Mouse (Mus musculus) intestine, postnatal 0 days (tissue): ENCODE data around the gene Myrip. TPM values are rescaled to one million over a fixed set of nuclear protein-coding genes. Genes with fewer than 3 reads are reported as not detected.

ENCODE experiments used
- ATAC-seq: fragments of 200-750 bp; cut with Nextera tagmentation; 2 replicates; pipeline ENCODE4 v1.8.0; 2017; ENCODE audit warnings: mild to moderate bottlenecking, moderate TSS enrichment, moderate library complexity
- H3K27ac ChIP-seq: fragments of 300-500 bp; sonication (generic); 2 replicates; pipeline ENCODE4 v1.5.1; 2014; ENCODE audit warnings: mild to moderate bottlenecking, low read depth, low read length, moderate library complexity
- H3K27me3 ChIP-seq: fragments of 300-500 bp; sonication (generic); replicated peaks from 2 replicates; pipeline ENCODE4 v1.6.1; 2014; ENCODE audit warnings: low read length, mixed read lengths; ENCODE audit not compliant: control insufficient read depth, insufficient read depth
- H3K36me3 ChIP-seq: fragments of 300-500 bp; sonication (generic); 2 replicates; pipeline ENCODE4 v1.6.1; 2014; ENCODE audit warnings: mild to moderate bottlenecking, moderate library complexity; ENCODE audit not compliant: control insufficient read depth, insufficient read depth
- H3K4me1 ChIP-seq: fragments of 300-500 bp; sonication (generic); replicated peaks from 2 replicates; pipeline ENCODE4 v1.6.1; 2014; ENCODE audit warnings: antibody characterized with exemption, low read length, mixed read lengths; ENCODE audit not compliant: control insufficient read depth, insufficient read depth
- H3K4me2 ChIP-seq: fragments of 300-500 bp; sonication (generic); replicated peaks from 2 replicates; pipeline ENCODE4 v1.6.1; 2014; ENCODE audit warnings: low read depth, mild to moderate bottlenecking, moderate library complexity
- H3K4me3 ChIP-seq: fragments of 300-500 bp; sonication (generic); 2 replicates; pipeline ENCODE4 v1.5.1; 2014; ENCODE audit warnings: low read depth, low read length
- H3K9ac ChIP-seq: fragments of 300-500 bp; sonication (generic); 2 replicates; pipeline ENCODE4 v1.6.1; 2014; ENCODE audit warnings: mild to moderate bottlenecking, low read depth, low read length
- H3K9me3 ChIP-seq: fragments of 300-500 bp; sonication (generic); 2 replicates; pipeline ENCODE4 v1.6.1; 2016; ENCODE audit warnings: mixed run types; ENCODE audit not compliant: control insufficient read depth
- CTCF ChIP-seq: sonication (generic); IDR thresholded peaks from 2 replicates; pipeline ENCODE4 v1.5.1; 2016; ENCODE audit warnings: low read depth, mild to moderate bottlenecking, control low read depth, antibody characterized with exemption, moderate library complexity
- WGBS: fragments of 180-500 bp; shearing (Covaris S2); extraction: QIAGEN DNeasy Blood & Tissue Kit; methylation state at CpG from one replicate; pipeline ENCODE4 v1.1.7; 2014; 5-methylcytosine and 5-hydroxymethylcytosine counted together
- polyA plus RNA-seq: library from polyadenylated mRNA; unstranded; fragments of >200 nt; fragmentation: Nextera tagmentation; extraction: Ambion mirVana; gene quantifications from 2 replicates; pipeline ENCODE4 v1.2.1, GENCODE M21; 2015

Myrip gene
- polyA plus RNA-seq, 1 experiment from 2014 or later = 0.47 TPM

- Histone ChIP-seq H3K4me1 (0 out of 2 replicates have a peak, but pooled peaks cover 3% of the 10 kb centered on the region), H3K9ac (no peak overlapping the region), H3K4me2 (no peak overlapping the region), H3K27me3 (no peaks in the 10 kb centered on the region), H3K27ac (no peak overlapping the region), H3K36me3 (no peaks in the 10 kb centered on the region), H3K4me3 (no peak overlapping the region), H3K9me3 (no peaks in the 10 kb centered on the region)
- 61% methylated on average over 8 of the region's 8 CpGs for WGBS
- no peak for ATAC-seq
- no peak for TF ChIP-seq CTCF
These were observed 185.8 kb downstream of the Myrip start for GRCm38 (mm10) chr9:120487076-120487475.

GRCm38 (mm10) chr9:120491509-120491908 lies 190.2 kb downstream of the Myrip start:
- peaks cover 25% of the 10 kb centered on the region for H3K36me3 ChIP-seq
- WGBS = 85% methylated on average over 3 of the region's 3 CpGs
- H3K9ac ChIP-seq = no peak overlapping the region
- peak overlapping the region; percentile 79 for H3K4me2 ChIP-seq
- TF ChIP-seq CTCF = peak; percentile 49
- H3K27ac ChIP-seq = no peak overlapping the region
- H3K4me1 ChIP-seq = 0 out of 2 replicates have a peak, but pooled peaks cover 4% of the 10 kb centered on the region
- H3K9me3 ChIP-seq = no peaks in the 10 kb centered on the region
- no peak for ATAC-seq
- no peaks in the 10 kb centered on the region for H3K27me3 ChIP-seq
- H3K4me3 ChIP-seq = peak overlapping the region; percentile 99; the same call in 1 of the 2 replicates

GRCm38 (mm10) chr9:120492010-120492399 lies 190.7 kb downstream of the Myrip start, which contains the start of gene Eif1b:
Gene Eif1b, plus strand, starts transcription at chr9:120492232.
- H3K9me3 ChIP-seq = no peaks in the 10 kb centered on the region
- WGBS = 3% methylated on average over 19 of the region's 19 CpGs
- 0 out of 2 replicates have a peak, but pooled peaks cover 4% of the 10 kb centered on the region for H3K4me1 ChIP-seq
- no peak for TF ChIP-seq CTCF
- no peaks in the 10 kb centered on the region for H3K27me3 ChIP-seq
- peaks cover 25% of the 10 kb centered on the region for H3K36me3 ChIP-seq
- peak within 1 kb of the TSS; percentile 92 for H3K27ac ChIP-seq
- peak within 1 kb of the TSS; percentile 99 for H3K4me3 ChIP-seq
- ATAC-seq = peak; percentile 42; the same call in 1 of the 2 replicates
- peak within 1 kb of the TSS; percentile 98 for H3K9ac ChIP-seq
- H3K4me2 ChIP-seq = peak within 1 kb of the TSS; percentile 79

- peak overlapping the region; percentile 99 for H3K4me3 ChIP-seq
- peak overlapping the region; percentile 79 for H3K4me2 ChIP-seq
- H3K36me3 ChIP-seq = peaks cover 25% of the 10 kb centered on the region
- 0 out of 2 replicates have a peak, but pooled peaks cover 4% of the 10 kb centered on the region for H3K4me1 ChIP-seq
- peak overlapping the region; percentile 92 for H3K27ac ChIP-seq
- no peak for TF ChIP-seq CTCF
- ATAC-seq = peak; percentile 78
- no peaks in the 10 kb centered on the region for H3K9me3 ChIP-seq
- H3K27me3 ChIP-seq = no peaks in the 10 kb centered on the region
- H3K9ac ChIP-seq = peak overlapping the region; percentile 98
- under 1% methylated on average over 95 of the region's 97 CpGs for WGBS
These were observed 191.4 kb downstream of the Myrip start for GRCm38 (mm10) chr9:120492400-120493351.

GRCm38 (mm10) chr9:120493781-120494180 lies 192.5 kb downstream of the Myrip start:
- Histone ChIP-seq H3K27me3 (no peaks in the 10 kb centered on the region), H3K4me1 (0 out of 2 replicates have a peak, but pooled peaks cover 4% of the 10 kb centered on the region), H3K9me3 (no peaks in the 10 kb centered on the region), H3K9ac (peak overlapping the region; percentile 98; the same call in 1 of the 2 replicates), H3K36me3 (peaks cover 25% of the 10 kb centered on the region), H3K4me2 (peak overlapping the region; percentile 79), H3K27ac (no peak overlapping the region), H3K4me3 (peak overlapping the region; percentile 99; the same call in 1 of the 2 replicates)
- WGBS = 59% methylated on average over 12 of the region's 12 CpGs
- TF ChIP-seq CTCF = no peak
- no peak for ATAC-seq

DNA sequence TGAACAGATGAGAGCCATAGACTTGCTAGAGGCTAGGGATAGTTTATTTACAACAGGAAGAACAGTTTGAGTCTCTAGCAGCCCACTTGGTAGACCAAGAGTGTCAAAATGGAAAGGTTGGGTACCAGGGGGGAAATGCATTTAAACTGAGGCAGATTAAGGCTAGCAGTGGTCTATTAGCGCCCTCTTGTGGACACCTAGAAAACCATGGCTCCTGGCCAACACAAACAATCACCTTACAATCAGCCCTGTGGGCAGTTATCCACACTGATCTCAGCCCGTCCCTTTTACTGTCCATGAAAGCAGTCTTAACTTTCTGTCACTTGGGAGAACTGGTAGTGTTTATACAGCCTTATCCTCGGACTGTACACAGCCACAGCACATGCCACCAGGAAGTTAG lies 195.4 kb downstream of the Myrip start:
- 7% methylated on average over 3 of the region's 3 CpGs for WGBS
- TF ChIP-seq CTCF = peak; percentile 97
- H3K9me3 ChIP-seq = no peaks in the 10 kb centered on the region
- H3K4me2 ChIP-seq = no peak overlapping the region
- 0 out of 2 replicates have a peak, but pooled peaks cover 4% of the 10 kb centered on the region for H3K4me1 ChIP-seq
- no peaks in the 10 kb centered on the region for H3K27me3 ChIP-seq
- H3K4me3 ChIP-seq = no peak overlapping the region
- no peak overlapping the region for H3K9ac ChIP-seq
- no peak overlapping the region for H3K27ac ChIP-seq
- ATAC-seq = peak; percentile 39; the same call in 1 of the 2 replicates
- H3K36me3 ChIP-seq = peaks cover 25% of the 10 kb centered on the region
